Mouse (Mus musculus): ENCODE measurements around the gene Neurl3. TPM values are rescaled to one million over a fixed set of nuclear protein-coding genes. Genes with fewer than 3 reads are reported as not detected.

Gene Neurl3
- polyA plus RNA-seq, 2 experiments: 1.8 to 3.0 TPM

- Histone ChIP-seq H3K4me1 (ENCODE audit: control insufficient read depth, insufficient read depth, low read length) (peaks cover 8% of the 10 kb centered on the region), H3K9ac (ENCODE audit: low read depth, low read length, severe bottlenecking) (no peak overlapping the region), H3K9me3 (ENCODE audit: control insufficient read depth, low read length) (no peaks in the 10 kb centered on the region), H3K27ac (replicated peaks; ENCODE audit: low read depth, low read length) (no peak overlapping the region), H3K4me2 (replicated peaks; ENCODE audit: low read depth, low read length, severe bottlenecking) (no peak overlapping the region), H3K4me3 (replicated peaks; ENCODE audit: low read length) (no peak overlapping the region), H3K36me3 (ENCODE audit: control insufficient read depth, insufficient read depth, low read length) (no peaks in the 10 kb centered on the region), H3K27me3 (ENCODE audit: control insufficient read depth, insufficient read depth, low read length) (no peaks in the 10 kb centered on the region)
- no peak for TF ChIP-seq POLR2A (IDR thresholded peaks at IDR 0.05; ENCODE audit: borderline replicate concordance, extremely low read depth, insufficient read depth, insufficient read length)
- no peak for ATAC-seq (ENCODE audit: low FRiP score, low read depth)
- DNase-seq (ENCODE audit: low spot score): no peak
- 57% methylated on average over 6 of the region's 6 CpGs for WGBS
Observed at GRCm38 (mm10) chr1:36246688-36247087, 27.8 kb downstream of the Neurl3 start.

DNA sequence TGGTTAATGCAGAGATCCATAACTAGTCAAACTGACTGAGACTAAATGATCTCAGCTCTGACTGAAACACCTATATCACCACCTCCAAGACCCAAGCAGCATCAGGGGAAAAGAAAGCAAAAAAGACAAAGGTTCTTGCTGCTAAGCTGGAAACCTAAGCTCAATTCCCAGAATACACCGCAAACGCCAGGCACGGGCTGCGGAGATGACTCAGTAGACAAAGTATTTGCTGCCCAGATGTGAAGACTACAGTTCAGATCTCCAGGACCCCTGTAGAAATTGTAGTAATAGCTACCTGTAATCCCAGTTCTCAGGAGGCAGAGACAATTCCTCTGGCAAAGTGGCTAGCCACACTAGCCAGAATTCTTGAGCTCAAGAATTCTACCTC is 29.7 kb downstream of the Neurl3 start:
- no peak overlapping the region for H3K4me2 ChIP-seq (replicated peaks; ENCODE audit: low read depth, low read length, severe bottlenecking)

GRCm38 (mm10) chr1:36244058-36244827 is 30.2 kb downstream of the Neurl3 start, which contains the start of gene Uggt1:
TSS of gene Uggt1 (minus strand) at chr1:36244720.
- H3K4me1 ChIP-seq (ENCODE audit: control insufficient read depth, insufficient read depth, low read length): peaks cover 8% of the 10 kb centered on the region
- peak; percentile 97 for DNase-seq (ENCODE audit: low spot score)
- WGBS: 3% methylated on average over 48 of the region's 49 CpGs

More for the DNA sequence above, 29.7 kb downstream of the Neurl3 start:
- Histone ChIP-seq H3K9me3 (ENCODE audit: control insufficient read depth, low read length) (no peaks in the 10 kb centered on the region), H3K9ac (ENCODE audit: low read depth, low read length, severe bottlenecking) (no peak overlapping the region), H3K4me1 (ENCODE audit: control insufficient read depth, insufficient read depth, low read length) (peaks cover 8% of the 10 kb centered on the region), H3K36me3 (ENCODE audit: control insufficient read depth, insufficient read depth, low read length) (no peaks in the 10 kb centered on the region), H3K4me3 (replicated peaks; ENCODE audit: low read length) (no peak overlapping the region), H3K27ac (replicated peaks; ENCODE audit: low read depth, low read length) (no peak overlapping the region), H3K27me3 (ENCODE audit: control insufficient read depth, insufficient read depth, low read length) (no peaks in the 10 kb centered on the region)
- no peak for DNase-seq (ENCODE audit: low spot score)
- WGBS: 93% methylated on average over 4 of the region's 4 CpGs
- ATAC-seq (ENCODE audit: low FRiP score, low read depth): no peak
- no peak for TF ChIP-seq POLR2A (IDR thresholded peaks at IDR 0.05; ENCODE audit: borderline replicate concordance, extremely low read depth, insufficient read depth, insufficient read length)

GRCm38 (mm10) chr1:36243447-36244057 is 30.9 kb downstream of the Neurl3 start:
- peak; percentile 10; the same call in 1 of the 2 replicates for ATAC-seq (ENCODE audit: low FRiP score, low read depth)
- Histone ChIP-seq H3K4me2 (replicated peaks; ENCODE audit: low read depth, low read length, severe bottlenecking) (peak overlapping the region; percentile 74), H3K27ac (replicated peaks; ENCODE audit: low read depth, low read length) (peak overlapping the region; percentile 71), H3K9me3 (ENCODE audit: control insufficient read depth, low read length) (no peaks in the 10 kb centered on the region), H3K9ac (ENCODE audit: low read depth, low read length, severe bottlenecking) (peak overlapping the region; percentile 83), H3K27me3 (ENCODE audit: control insufficient read depth, insufficient read depth, low read length) (no peaks in the 10 kb centered on the region), H3K4me3 (replicated peaks; ENCODE audit: low read length) (peak overlapping the region; percentile 95), H3K4me1 (ENCODE audit: control insufficient read depth, insufficient read depth, low read length) (peaks cover 8% of the 10 kb centered on the region), H3K36me3 (ENCODE audit: control insufficient read depth, insufficient read depth, low read length) (no peaks in the 10 kb centered on the region)
- TF ChIP-seq POLR2A (IDR thresholded peaks at IDR 0.05; ENCODE audit: borderline replicate concordance, extremely low read depth, insufficient read depth, insufficient read length): no peak
- WGBS: 3% methylated on average over 17 of the region's 21 CpGs
- no peak for DNase-seq (ENCODE audit: low spot score)

More at GRCm38 (mm10) chr1:36244058-36244827, 30.2 kb downstream of the Neurl3 start, which contains the start of gene Uggt1:
- Histone ChIP-seq H3K27ac (replicated peaks; ENCODE audit: low read depth, low read length) (peak within 1 kb of the TSS; percentile 71), H3K36me3 (ENCODE audit: control insufficient read depth, insufficient read depth, low read length) (no peaks in the 10 kb centered on the region), H3K4me3 (replicated peaks; ENCODE audit: low read length) (peak within 1 kb of the TSS; percentile 95), H3K9me3 (ENCODE audit: control insufficient read depth, low read length) (no peaks in the 10 kb centered on the region), H3K9ac (ENCODE audit: low read depth, low read length, severe bottlenecking) (peak within 1 kb of the TSS; percentile 83), H3K4me2 (replicated peaks; ENCODE audit: low read depth, low read length, severe bottlenecking) (peak within 1 kb of the TSS; percentile 74), H3K27me3 (ENCODE audit: control insufficient read depth, insufficient read depth, low read length) (no peaks in the 10 kb centered on the region)
- no peak for TF ChIP-seq POLR2A (IDR thresholded peaks at IDR 0.05; ENCODE audit: borderline replicate concordance, extremely low read depth, insufficient read depth, insufficient read length)
- ATAC-seq (ENCODE audit: low FRiP score, low read depth): peak; percentile 97

DNA sequence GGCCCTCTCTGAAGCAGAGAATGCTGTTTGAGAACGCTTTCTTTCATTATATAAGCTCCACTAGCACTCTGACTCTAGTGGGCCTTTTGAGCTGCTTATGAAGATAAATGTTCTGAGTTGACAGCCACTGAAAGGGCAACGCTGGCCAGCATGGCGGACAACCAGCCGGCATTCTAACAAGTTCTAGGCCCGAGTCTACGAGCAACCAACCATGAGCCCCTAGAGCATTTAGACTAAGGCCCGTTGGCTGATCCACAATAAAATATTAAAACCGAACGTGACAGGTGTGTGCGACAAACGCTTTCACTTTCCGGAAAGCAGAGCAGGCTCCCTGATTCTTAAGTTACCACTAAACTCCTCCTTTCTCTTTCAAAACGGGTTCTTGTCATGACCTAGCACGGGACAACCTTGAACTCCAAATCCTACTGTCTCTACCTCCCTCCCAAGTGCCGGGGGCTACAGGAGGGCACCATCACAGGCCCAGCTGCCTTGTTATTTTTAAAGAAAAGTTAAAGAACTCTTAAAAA is 32.5 kb downstream of the Neurl3 start:
- TF ChIP-seq POLR2A (IDR thresholded peaks at IDR 0.05; ENCODE audit: borderline replicate concordance, extremely low read depth, insufficient read depth, insufficient read length): no peak
- peaks cover 8% of the 10 kb centered on the region for H3K4me1 ChIP-seq (ENCODE audit: control insufficient read depth, insufficient read depth, low read length)
- H3K4me2 ChIP-seq (replicated peaks; ENCODE audit: low read depth, low read length, severe bottlenecking): no peak overlapping the region
- ATAC-seq (ENCODE audit: low FRiP score, low read depth) (no peak), DNase-seq (ENCODE audit: low spot score) (no peak)
- H3K9me3 ChIP-seq (ENCODE audit: control insufficient read depth, low read length): no peaks in the 10 kb centered on the region
- no peak overlapping the region for H3K9ac ChIP-seq (ENCODE audit: low read depth, low read length, severe bottlenecking)
- 88% methylated on average over 15 of the region's 15 CpGs for WGBS
- no peak overlapping the region for H3K4me3 ChIP-seq (replicated peaks; ENCODE audit: low read length)
- H3K27me3 ChIP-seq (ENCODE audit: control insufficient read depth, insufficient read depth, low read length): no peaks in the 10 kb centered on the region
- no peaks in the 10 kb centered on the region for H3K36me3 ChIP-seq (ENCODE audit: control insufficient read depth, insufficient read depth, low read length)
- H3K27ac ChIP-seq (replicated peaks; ENCODE audit: low read depth, low read length): no peak overlapping the region

All from limb, embryonic 14.5 days (tissue).